Mouse (Mus musculus) midbrain, embryonic 13.5 days (tissue): ENCODE measurements around the gene Dnpep. TPM values are rescaled to one million over a fixed set of nuclear protein-coding genes. Genes with fewer than 3 reads are reported as not detected.

Experiments
- ATAC-seq: fragments of 200-750 bp; cut with Nextera tagmentation; 2 replicates; pipeline ENCODE4 v1.8.0; 2017; ENCODE audit warnings: mild to moderate bottlenecking, moderate TSS enrichment, moderate library complexity
- H3K27ac ChIP-seq: fragments of 300-500 bp; sonication (generic); 2 replicates; pipeline ENCODE4 v1.5.1; 2015; ENCODE audit warnings: inconsistent platforms, mild to moderate bottlenecking, moderate library complexity
- H3K27me3 ChIP-seq: fragments of 300-500 bp; sonication (generic); 2 replicates; pipeline ENCODE4 v1.6.1; 2015; ENCODE audit warnings: mild to moderate bottlenecking, inconsistent platforms
- H3K36me3 ChIP-seq: fragments of 300-500 bp; sonication (generic); 2 replicates; pipeline ENCODE4 v1.6.1; 2015; ENCODE audit warnings: mild to moderate bottlenecking, inconsistent platforms
- H3K4me1 ChIP-seq: fragments of 300-500 bp; sonication (generic); replicated peaks from 2 replicates; pipeline ENCODE4 v1.6.1; 2015; ENCODE audit warnings: inconsistent platforms
- H3K4me2 ChIP-seq: fragments of 300-500 bp; sonication (generic); replicated peaks from 2 replicates; pipeline ENCODE4 v1.6.1; 2015; ENCODE audit warnings: moderate library complexity, mild to moderate bottlenecking, inconsistent platforms
- H3K4me3 ChIP-seq: fragments of 300-500 bp; sonication (generic); replicated peaks from 2 replicates; pipeline ENCODE4 v1.5.1; 2015; ENCODE audit warnings: mild to moderate bottlenecking, inconsistent platforms
- H3K9ac ChIP-seq: fragments of 300-500 bp; sonication (generic); replicated peaks from 2 replicates; pipeline ENCODE4 v1.6.1; 2015; ENCODE audit warnings: mild to moderate bottlenecking, inconsistent platforms
- H3K9me3 ChIP-seq: fragments of 300-500 bp; sonication (generic); 2 replicates; pipeline ENCODE4 v1.6.1; 2016; ENCODE audit warnings: mild to moderate bottlenecking, inconsistent platforms
- WGBS: fragments of 180-500 bp; shearing (Covaris S2); methylation state at CpG from one replicate; pipeline ENCODE4 v1.1.7; 2015; 5-methylcytosine and 5-hydroxymethylcytosine counted together
- polyA plus RNA-seq: library from polyadenylated mRNA; unstranded; fragments of >200 nt; fragmentation: Nextera tagmentation; extraction: Ambion mirVana; gene quantifications from 2 replicates; pipeline ENCODE4 v1.2.1, GENCODE M21; 2015

Gene Dnpep
- polyA plus RNA-seq, 1 experiment from 2014 or later: 161 TPM

- 31% methylated on average over 20 of the region's 20 CpGs for WGBS
- Histone ChIP-seq H3K9me3 (no peaks in the 10 kb centered on the region), H3K9ac (no peak overlapping the region), H3K36me3 (no peaks in the 10 kb centered on the region), H3K27me3 (peaks cover 7% of the 10 kb centered on the region), H3K27ac (no peak overlapping the region), H3K4me1 (peaks cover 32% of the 10 kb centered on the region), H3K4me2 (peak overlapping the region; percentile 12; the same call in 1 of the 2 replicates), H3K4me3 (no peak overlapping the region)
- ATAC-seq: no peak
Observed at GRCm38 (mm10) chr1:75345036-75345935, 27.5 kb upstream of the Dnpep start.

DNA sequence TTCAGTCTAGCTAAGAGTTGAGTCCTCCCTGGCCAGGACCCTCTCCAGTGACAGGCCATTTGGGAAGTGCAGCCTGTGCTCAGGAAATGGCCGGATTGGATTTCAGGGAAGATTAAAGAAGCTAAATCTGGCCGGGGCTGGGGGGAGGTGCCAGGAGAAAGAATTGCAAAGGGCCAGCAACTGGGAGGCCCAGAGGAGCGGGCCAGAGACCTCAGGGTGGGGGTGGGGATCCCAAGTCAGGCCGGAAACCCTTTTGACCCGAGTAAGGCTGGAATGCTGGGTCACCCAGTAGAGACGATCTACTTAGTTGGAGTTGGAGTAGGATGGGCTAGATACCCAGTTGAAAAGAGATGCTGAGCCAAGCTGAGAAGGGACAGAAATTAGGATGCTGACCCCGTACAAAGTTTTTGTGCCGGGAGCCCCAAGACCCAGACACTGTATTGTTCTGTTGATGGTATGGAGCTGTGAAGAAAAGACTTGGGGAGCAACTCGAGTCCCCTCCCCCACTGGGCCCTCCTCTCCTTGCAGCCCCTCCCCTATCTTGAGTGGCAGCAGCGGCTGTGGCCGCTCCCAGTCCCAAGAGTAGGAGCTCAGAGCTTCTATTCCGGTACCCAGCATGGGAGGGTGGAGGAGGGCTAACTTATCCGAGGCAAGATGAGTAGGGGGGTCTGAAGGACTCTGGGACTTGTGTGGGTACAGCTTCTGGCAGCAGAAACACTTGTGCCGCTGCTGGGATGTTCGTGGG lies 26.7 kb upstream of the Dnpep start:
- Histone ChIP-seq H3K27me3 (peaks cover 7% of the 10 kb centered on the region), H3K36me3 (no peaks in the 10 kb centered on the region), H3K4me3 (no peak overlapping the region), H3K4me1 (peaks cover 37% of the 10 kb centered on the region), H3K4me2 (peak overlapping the region; percentile 12; the same call in 1 of the 2 replicates), H3K9me3 (no peaks in the 10 kb centered on the region), H3K9ac (no peak overlapping the region), H3K27ac (no peak overlapping the region)
- ATAC-seq: peak; percentile 24; the same call in 1 of the 2 replicates
- 4% methylated on average over 15 of the region's 15 CpGs for WGBS

DNA sequence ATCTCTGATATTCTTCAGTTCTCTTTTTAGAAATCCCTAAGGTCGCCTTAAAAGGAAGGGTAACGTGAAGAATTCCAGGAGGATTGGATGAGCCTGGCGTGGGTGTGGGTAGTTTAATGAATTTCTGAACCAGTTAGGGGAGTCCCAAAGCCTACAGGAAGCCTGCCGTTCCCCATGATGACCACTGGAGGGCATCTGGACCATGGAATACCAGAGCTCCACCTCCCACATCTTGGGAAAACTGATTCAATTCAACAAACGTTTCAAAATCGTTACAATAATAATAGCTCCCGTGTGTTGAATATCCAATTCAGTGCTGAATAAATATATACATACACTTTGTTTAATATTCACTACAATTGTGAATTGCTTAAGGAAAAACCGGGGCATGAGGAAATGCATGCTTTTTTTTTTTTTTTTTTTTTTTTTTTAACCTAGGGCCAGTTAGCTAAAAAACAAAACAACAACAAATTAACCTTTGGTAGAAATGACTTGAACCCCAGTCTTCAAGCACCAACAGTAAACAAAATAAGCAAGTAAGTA lies 25.2 kb upstream of the Dnpep start:
- Histone ChIP-seq H3K9me3 (no peaks in the 10 kb centered on the region), H3K27me3 (peaks cover 7% of the 10 kb centered on the region), H3K27ac (no peak overlapping the region), H3K4me3 (no peak overlapping the region), H3K4me2 (no peak overlapping the region), H3K36me3 (no peaks in the 10 kb centered on the region), H3K4me1 (peaks cover 52% of the 10 kb centered on the region), H3K9ac (no peak overlapping the region)
- ATAC-seq: no peak
- WGBS: under 1% methylated on average over 8 of the region's 8 CpGs

GRCm38 (mm10) chr1:75340519-75340918 lies 22.7 kb upstream of the Dnpep start:
- WGBS: 58% methylated on average over 2 of the region's 2 CpGs
- H3K27me3 ChIP-seq: peaks cover 7% of the 10 kb centered on the region

GRCm38 (mm10) chr1:75339337-75339736 lies 21.5 kb upstream of the Dnpep start:
- ATAC-seq: no peak
- Histone ChIP-seq H3K4me2 (no peak overlapping the region), H3K27me3 (peaks cover 7% of the 10 kb centered on the region), H3K9ac (peak overlapping the region; percentile 10; the same call in 1 of the 2 replicates), H3K27ac (peak overlapping the region; percentile 79), H3K4me1 (peaks cover 43% of the 10 kb centered on the region), H3K36me3 (no peaks in the 10 kb centered on the region), H3K9me3 (no peaks in the 10 kb centered on the region), H3K4me3 (no peak overlapping the region)
- WGBS: 33% methylated on average over 9 of the region's 9 CpGs

More at GRCm38 (mm10) chr1:75340519-75340918, 22.7 kb upstream of the Dnpep start:
- H3K4me3 ChIP-seq: no peak overlapping the region
- peaks cover 55% of the 10 kb centered on the region for H3K4me1 ChIP-seq
- H3K9me3 ChIP-seq: no peaks in the 10 kb centered on the region
- H3K4me2 ChIP-seq: no peak overlapping the region
- no peak for ATAC-seq
- H3K36me3 ChIP-seq: no peaks in the 10 kb centered on the region
- H3K27ac ChIP-seq: no peak overlapping the region
- no peak overlapping the region for H3K9ac ChIP-seq

DNA sequence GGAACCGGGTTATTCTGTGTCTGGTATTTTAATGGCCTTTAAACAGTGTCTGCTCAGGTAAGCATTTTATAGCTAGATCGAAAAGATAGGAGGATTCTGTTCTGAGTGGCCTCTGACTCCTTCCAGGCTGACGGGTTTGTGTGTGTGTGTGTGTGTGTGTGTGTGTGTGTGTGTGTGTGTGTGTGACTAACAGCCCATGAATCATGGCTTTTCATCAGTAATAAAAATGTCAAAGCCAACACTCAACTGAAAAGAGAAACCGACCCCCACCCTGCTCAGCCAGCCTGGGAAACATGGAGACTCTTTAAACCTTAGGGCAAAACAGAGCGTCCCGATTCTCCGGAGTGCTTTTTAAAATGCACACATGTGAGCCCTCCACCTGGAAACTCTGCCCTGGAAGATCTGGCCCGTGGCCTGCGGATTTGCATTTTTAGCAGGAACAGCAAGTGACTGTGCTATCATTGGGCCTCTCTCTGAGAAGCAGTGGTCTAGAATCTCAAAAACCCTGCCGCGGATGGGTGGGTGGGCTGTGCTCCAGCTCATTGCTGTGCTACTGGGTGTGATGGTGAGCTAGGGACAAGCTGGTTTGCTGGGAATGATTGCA lies 20.4 kb upstream of the Dnpep start:
- Histone ChIP-seq H3K36me3 (no peaks in the 10 kb centered on the region), H3K4me1 (peaks cover 35% of the 10 kb centered on the region), H3K4me3 (no peak overlapping the region), H3K4me2 (peak overlapping the region; percentile 8; the same call in 1 of the 2 replicates), H3K27me3 (peaks cover 7% of the 10 kb centered on the region; the same call in 1 of the 2 replicates), H3K9me3 (no peaks in the 10 kb centered on the region), H3K27ac (peak overlapping the region; percentile 79), H3K9ac (no peak overlapping the region)
- ATAC-seq: peak; percentile 38
- WGBS: 24% methylated on average over 11 of the region's 11 CpGs

GRCm38 (mm10) chr1:75337097-75337496 lies 19.3 kb upstream of the Dnpep start:
- WGBS: 85% methylated on average over 9 of the region's 9 CpGs
- H3K9me3 ChIP-seq: no peaks in the 10 kb centered on the region
- no peak overlapping the region for H3K9ac ChIP-seq
- H3K4me3 ChIP-seq: no peak overlapping the region
- no peak overlapping the region for H3K4me2 ChIP-seq
- H3K36me3 ChIP-seq: no peaks in the 10 kb centered on the region
- H3K27ac ChIP-seq: no peak overlapping the region
- ATAC-seq: no peak
- peaks cover 5% of the 10 kb centered on the region; the same call in 1 of the 2 replicates for H3K27me3 ChIP-seq
- H3K4me1 ChIP-seq: peaks cover 35% of the 10 kb centered on the region

DNA sequence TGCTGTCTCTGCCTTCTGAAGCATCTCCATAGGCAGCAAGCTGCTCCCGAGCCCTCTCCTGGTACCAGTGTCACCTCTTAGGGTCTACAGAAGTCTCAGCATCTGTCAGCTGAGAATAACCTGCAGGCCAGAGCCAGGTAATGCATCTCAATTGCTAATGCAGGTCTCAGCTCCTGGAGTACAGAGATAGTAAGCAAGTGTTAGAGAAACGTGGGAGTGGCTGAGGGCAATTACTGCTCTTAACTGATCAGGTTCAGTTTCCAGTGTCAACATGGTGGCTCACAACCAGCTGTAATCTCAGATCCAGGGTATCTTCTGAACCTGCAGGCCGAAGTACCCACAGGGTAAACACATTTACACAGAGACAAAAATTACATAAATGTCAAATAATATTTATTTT lies 18.7 kb upstream of the Dnpep start:
- H3K4me1 ChIP-seq: peaks cover 28% of the 10 kb centered on the region
- no peaks in the 10 kb centered on the region for H3K9me3 ChIP-seq
- H3K4me3 ChIP-seq: no peak overlapping the region
- H3K27me3 ChIP-seq: no peaks in the 10 kb centered on the region
- H3K4me2 ChIP-seq: no peak overlapping the region
- no peaks in the 10 kb centered on the region for H3K36me3 ChIP-seq
- ATAC-seq: no peak
- no peak overlapping the region for H3K27ac ChIP-seq
- no peak overlapping the region for H3K9ac ChIP-seq
- 83% methylated on average over 3 of the region's 3 CpGs for WGBS

GRCm38 (mm10) chr1:75331271-75331670 lies 13.5 kb upstream of the Dnpep start:
- Histone ChIP-seq H3K9ac (no peak overlapping the region), H3K4me3 (no peak overlapping the region), H3K27ac (no peak overlapping the region), H3K4me2 (no peak overlapping the region), H3K27me3 (no peaks in the 10 kb centered on the region), H3K9me3 (peaks cover 4% of the 10 kb centered on the region; the same call in 1 of the 2 replicates), H3K4me1 (no peaks in the 10 kb centered on the region), H3K36me3 (no peaks in the 10 kb centered on the region)
- ATAC-seq: no peak
- 87% methylated on average over 1 of the region's 1 CpGs for WGBS

DNA sequence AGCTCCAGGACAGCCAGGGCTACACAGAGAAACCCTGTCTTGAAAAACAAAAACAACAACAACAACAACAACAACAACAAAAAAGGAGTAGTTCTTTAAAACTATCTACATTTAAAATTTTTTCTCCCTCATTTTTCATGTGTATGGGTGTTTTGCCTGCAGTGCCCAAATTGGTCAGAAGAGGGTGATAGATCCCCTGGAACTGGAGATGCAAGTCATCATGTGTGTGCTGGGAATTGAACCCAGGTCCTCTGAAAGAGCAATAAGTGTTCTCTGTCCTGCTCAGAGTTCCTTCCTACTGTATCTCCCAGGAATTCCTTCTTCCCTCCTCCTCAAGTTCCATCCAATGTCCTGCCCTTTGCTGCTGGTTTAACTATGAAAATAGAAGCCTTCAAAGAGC lies 9.7 kb upstream of the Dnpep start:
- ATAC-seq: no peak
- H3K27me3 ChIP-seq: no peaks in the 10 kb centered on the region
- H3K9ac ChIP-seq: no peak overlapping the region
- H3K9me3 ChIP-seq: peaks cover 4% of the 10 kb centered on the region; the same call in 1 of the 2 replicates
- no peak overlapping the region for H3K4me2 ChIP-seq
- H3K36me3 ChIP-seq: no peaks in the 10 kb centered on the region
- H3K27ac ChIP-seq: no peak overlapping the region
- H3K4me3 ChIP-seq: no peak overlapping the region
- no peaks in the 10 kb centered on the region for H3K4me1 ChIP-seq

DNA sequence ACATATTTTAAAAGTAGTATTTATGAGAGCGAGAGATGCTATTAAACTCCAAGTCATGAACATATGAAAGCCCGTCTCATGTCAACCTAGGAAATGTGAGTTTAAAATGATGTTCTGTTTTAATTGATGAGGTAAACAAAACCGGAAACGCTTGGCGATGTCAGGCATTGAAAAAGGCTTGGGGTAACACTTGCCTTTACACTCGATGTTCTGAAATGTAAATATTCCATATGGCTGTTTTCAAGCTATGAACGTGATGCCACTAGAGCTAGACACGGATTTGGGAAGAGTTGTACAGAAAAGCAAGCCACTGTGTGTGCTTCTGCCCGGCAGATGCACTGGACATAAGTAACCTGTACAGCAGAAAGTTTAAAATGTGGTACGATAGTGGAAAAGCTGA lies 1.4 kb upstream of the Dnpep start:
- Histone ChIP-seq H3K4me3 (no peak overlapping the region), H3K27me3 (no peaks in the 10 kb centered on the region), H3K9me3 (no peaks in the 10 kb centered on the region), H3K9ac (no peak overlapping the region), H3K36me3 (peaks cover 15% of the 10 kb centered on the region), H3K4me1 (peaks cover 13% of the 10 kb centered on the region), H3K4me2 (no peak overlapping the region), H3K27ac (no peak overlapping the region)
- ATAC-seq: no peak
- 94% methylated on average over 10 of the region's 10 CpGs for WGBS
